Mouse (Mus musculus): ENCODE results near the gene Lsm14a. TPM values are rescaled to one million over a fixed set of nuclear protein-coding genes. Genes with fewer than 3 reads are reported as not detected.

The Lsm14a gene
- polyA plus RNA-seq, 1 experiment from 2014 or later: 64.3 TPM

DNA sequence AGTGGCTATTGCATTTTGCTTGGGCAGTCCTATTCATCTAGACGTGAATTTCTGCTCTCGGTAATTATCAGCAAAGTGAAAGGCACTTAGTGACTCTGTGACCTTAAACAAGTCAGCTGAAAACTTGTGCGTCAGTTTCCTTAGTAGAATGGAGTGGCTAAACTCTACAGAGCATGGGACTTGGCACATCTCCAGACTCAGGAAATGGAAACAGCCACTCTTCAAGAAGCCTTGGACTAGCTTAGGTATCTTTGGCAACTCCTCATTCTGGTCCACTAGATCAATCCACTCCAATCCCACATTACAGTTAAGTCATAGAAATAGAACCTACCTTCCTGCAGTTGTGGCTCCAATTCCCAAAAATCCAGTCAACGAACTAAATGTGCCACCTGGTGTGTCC lies 87.7 kb downstream of the Lsm14a start:
- Histone ChIP-seq H3K4me3 (no peak overlapping the region), H3K27ac (peak overlapping the region; percentile 31; the same call in 1 of the 2 replicates), H3K27me3 (replicated peaks) (no peaks in the 10 kb centered on the region), H3K4me2 (no peak overlapping the region), H3K9me3 (replicated peaks) (no peaks in the 10 kb centered on the region), H3K36me3 (peaks cover 10% of the 10 kb centered on the region; the same call in 1 of the 2 replicates), H3K9ac (no peak overlapping the region), H3K4me1 (peaks cover 46% of the 10 kb centered on the region)
- no peak for ATAC-seq
- 69% methylated on average over 4 of the region's 4 CpGs for WGBS (ENCODE audit: insufficient replicate concordance)

DNA sequence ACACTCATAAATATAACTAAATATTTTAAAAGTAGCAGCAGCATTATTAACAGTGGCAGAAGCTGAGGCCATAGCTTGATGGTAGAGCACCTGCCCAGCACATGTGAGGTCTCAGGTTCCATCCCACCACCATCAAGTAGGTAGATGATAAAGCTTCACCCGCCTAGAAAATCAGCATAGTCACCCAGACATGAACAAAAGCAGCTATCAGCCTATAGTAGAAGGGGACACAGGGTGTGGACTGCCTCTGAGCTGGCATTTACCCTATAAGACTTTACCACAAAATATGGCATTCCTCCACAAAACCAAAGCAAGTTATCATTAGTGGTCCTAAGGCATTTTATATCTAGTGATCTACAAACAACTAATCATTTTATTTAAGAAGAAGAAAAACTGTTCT lies 90.5 kb downstream of the Lsm14a start:
- peak; percentile 67; the same call in 1 of the 2 replicates for ATAC-seq

DNA sequence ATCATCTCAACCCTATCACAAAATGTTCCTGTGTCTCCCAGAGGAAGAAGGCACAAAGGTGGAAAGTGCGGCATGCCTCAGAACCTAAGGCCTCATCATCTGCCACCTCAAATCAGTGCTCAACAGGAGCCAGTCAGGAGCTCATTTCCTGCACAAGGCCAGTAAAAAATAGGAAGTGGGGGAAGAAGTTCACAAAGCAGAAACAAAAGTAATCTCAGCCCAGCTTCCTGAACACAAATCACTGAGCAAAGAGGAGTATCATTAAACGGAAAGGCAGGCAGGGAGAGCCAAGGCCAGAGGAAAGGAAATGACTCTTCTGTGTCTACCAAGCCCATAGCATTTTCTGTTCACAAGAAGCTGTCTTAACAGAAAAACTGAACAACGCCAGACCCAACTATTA lies 91.2 kb downstream of the Lsm14a start:
- H3K4me3 ChIP-seq: no peak overlapping the region
- WGBS (ENCODE audit: insufficient replicate concordance): 50% methylated on average over 3 of the region's 3 CpGs
- H3K4me1 ChIP-seq: peaks cover 41% of the 10 kb centered on the region
- no peaks in the 10 kb centered on the region for H3K9me3 ChIP-seq (replicated peaks)
- ATAC-seq: no peak
- H3K36me3 ChIP-seq: peaks cover 7% of the 10 kb centered on the region; the same call in 1 of the 2 replicates
- H3K9ac ChIP-seq: no peak overlapping the region
- H3K27me3 ChIP-seq (replicated peaks): no peaks in the 10 kb centered on the region
- H3K4me2 ChIP-seq: no peak overlapping the region
- H3K27ac ChIP-seq: peak overlapping the region; percentile 31; the same call in 1 of the 2 replicates

More for the DNA sequence above, 90.5 kb downstream of the Lsm14a start:
- Histone ChIP-seq H3K27me3 (replicated peaks) (no peaks in the 10 kb centered on the region), H3K4me3 (no peak overlapping the region), H3K27ac (peak overlapping the region; percentile 31; the same call in 1 of the 2 replicates), H3K9me3 (replicated peaks) (no peaks in the 10 kb centered on the region), H3K4me2 (no peak overlapping the region), H3K36me3 (peaks cover 7% of the 10 kb centered on the region; the same call in 1 of the 2 replicates), H3K4me1 (peaks cover 41% of the 10 kb centered on the region), H3K9ac (no peak overlapping the region)
- WGBS (ENCODE audit: insufficient replicate concordance): 34% methylated on average over 1 of the region's 1 CpGs

DNA sequence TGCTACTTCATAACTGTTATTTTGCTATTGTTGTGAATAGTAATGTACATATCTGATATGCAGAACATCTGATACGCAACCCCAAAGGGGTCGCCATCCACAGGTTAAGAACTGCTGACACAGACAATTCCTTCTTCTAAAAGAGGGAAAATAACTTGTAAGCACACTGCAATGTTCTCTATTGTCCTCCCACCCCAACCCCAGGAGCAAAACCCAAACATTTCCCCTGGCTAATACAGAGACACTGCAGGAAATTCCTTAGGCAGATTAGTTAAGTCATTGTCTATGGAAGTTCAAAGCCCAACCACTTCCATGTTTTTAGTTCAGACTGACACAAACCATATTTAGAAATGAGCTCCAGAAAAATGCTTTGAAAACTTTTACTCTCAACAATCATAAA lies 94.3 kb downstream of the Lsm14a start:
- 86% methylated on average over 2 of the region's 2 CpGs for WGBS (ENCODE audit: insufficient replicate concordance)

DNA sequence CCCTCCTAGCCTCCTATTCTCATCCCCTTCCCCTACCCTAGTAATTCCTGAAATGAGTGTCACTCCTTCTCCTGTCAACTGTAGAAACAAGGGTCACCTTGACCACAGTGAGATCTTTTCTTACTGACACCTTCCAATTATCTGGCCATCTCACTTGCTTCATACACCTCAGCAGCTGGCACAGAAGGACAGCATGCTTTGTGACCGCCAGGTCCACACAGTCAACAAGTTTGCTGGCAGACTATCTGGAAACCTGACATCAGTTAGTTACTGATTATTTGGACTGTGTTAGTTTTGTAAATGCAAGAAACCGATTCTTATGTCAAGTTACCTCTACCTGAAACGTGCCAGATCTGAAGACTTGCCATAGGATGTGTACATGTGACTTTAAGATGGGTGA lies 97.0 kb downstream of the Lsm14a start:
- H3K27ac ChIP-seq: no peak overlapping the region
- no peak overlapping the region for H3K4me3 ChIP-seq
- ATAC-seq: no peak
- H3K27me3 ChIP-seq (replicated peaks): no peaks in the 10 kb centered on the region
- 76% methylated on average over 3 of the region's 3 CpGs for WGBS (ENCODE audit: insufficient replicate concordance)
- H3K4me2 ChIP-seq: no peak overlapping the region
- peaks cover 13% of the 10 kb centered on the region for H3K4me1 ChIP-seq
- peaks cover 7% of the 10 kb centered on the region for H3K36me3 ChIP-seq
- H3K9ac ChIP-seq: no peak overlapping the region
- no peaks in the 10 kb centered on the region for H3K9me3 ChIP-seq (replicated peaks)

More for the DNA sequence above, 94.3 kb downstream of the Lsm14a start:
- no peak overlapping the region for H3K27ac ChIP-seq
- ATAC-seq: no peak
- H3K9me3 ChIP-seq (replicated peaks): no peaks in the 10 kb centered on the region
- H3K4me2 ChIP-seq: no peak overlapping the region
- no peak overlapping the region for H3K9ac ChIP-seq
- no peak overlapping the region for H3K4me3 ChIP-seq
- H3K27me3 ChIP-seq (replicated peaks): no peaks in the 10 kb centered on the region
- peaks cover 7% of the 10 kb centered on the region for H3K36me3 ChIP-seq
- H3K4me1 ChIP-seq: peaks cover 26% of the 10 kb centered on the region

Other genes starting within 250 kb of the Lsm14a start
- gene Uba2, start 223.7 kb downstream of the Lsm14a start, polyA plus RNA-seq (2016; fragmentation: Nextera tagmentation; extraction: Ambion mirVana): 165 and 174 TPM in 2 replicates
- 39.1 and 39.2 TPM in 2 replicates for gene Pdcd2l, start 196.7 kb downstream of the Lsm14a start, polyA plus RNA-seq (2016; fragmentation: Nextera tagmentation; extraction: Ambion mirVana)
- gene Gpi1, start 163.0 kb downstream of the Lsm14a start, polyA plus RNA-seq (2016; fragmentation: Nextera tagmentation; extraction: Ambion mirVana): 207 and 222 TPM in 2 replicates
- not detected in 2 replicates for gene Gm6096, start 142.3 kb downstream of the Lsm14a start, polyA plus RNA-seq (2016; fragmentation: Nextera tagmentation; extraction: Ambion mirVana)
- gene 4931406P16Rik, start 79.8 kb downstream of the Lsm14a start, polyA plus RNA-seq (2016; fragmentation: Nextera tagmentation; extraction: Ambion mirVana): 19.6 and 22.0 TPM in 2 replicates

All from liver, embryonic 12.5 days (tissue).